Mouse (Mus musculus): ENCODE measurements around the gene Trp53inp2. TPM values are rescaled to one million over a fixed set of nuclear protein-coding genes. Genes with fewer than 3 reads are reported as not detected.

The Trp53inp2 gene
- polyA plus RNA-seq, 2 experiments, result 15.5 to 26.8 TPM

DNA sequence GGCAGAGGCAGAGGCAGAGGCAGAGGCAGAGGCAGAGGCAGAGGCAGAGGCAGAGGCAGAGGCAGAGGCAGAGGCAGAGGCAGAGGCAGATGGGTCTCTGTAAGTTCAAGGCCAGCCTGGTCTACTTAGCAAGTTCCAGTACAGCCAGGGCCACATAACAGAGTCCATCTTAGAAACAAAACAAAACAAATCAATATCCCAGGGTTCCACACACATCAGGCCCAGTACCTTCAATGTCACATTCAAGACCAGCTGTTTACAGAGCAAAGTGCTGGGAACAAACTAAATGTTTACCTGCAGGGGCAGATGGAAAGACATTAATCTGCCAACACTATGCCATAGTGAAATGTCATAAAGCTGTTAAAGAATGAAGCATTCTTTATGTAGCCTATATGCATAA, 6.3 kb upstream of the Trp53inp2 start:
- H3K9ac ChIP-seq (ENCODE audit: low read depth, low read length, severe bottlenecking), result no peak overlapping the region
- no peak for TF ChIP-seq POLR2A (IDR thresholded peaks at IDR 0.05; ENCODE audit: borderline replicate concordance, extremely low read depth, insufficient read depth, insufficient read length)
- no peak for DNase-seq (ENCODE audit: low spot score)
- ATAC-seq (ENCODE audit: low FRiP score, low read depth), result no peak
- H3K36me3 ChIP-seq (ENCODE audit: control insufficient read depth, insufficient read depth, low read length), result no peaks in the 10 kb centered on the region
- H3K4me1 ChIP-seq (ENCODE audit: control insufficient read depth, insufficient read depth, low read length), result no peaks in the 10 kb centered on the region
- H3K27ac ChIP-seq (replicated peaks; ENCODE audit: low read depth, low read length), result no peak overlapping the region
- no peaks in the 10 kb centered on the region for H3K27me3 ChIP-seq (ENCODE audit: control insufficient read depth, insufficient read depth, low read length)
- no peak overlapping the region for H3K4me2 ChIP-seq (replicated peaks; ENCODE audit: low read depth, low read length, severe bottlenecking)
- H3K4me3 ChIP-seq (replicated peaks; ENCODE audit: low read length), result no peak overlapping the region
- H3K9me3 ChIP-seq (ENCODE audit: control insufficient read depth, low read length), result no peaks in the 10 kb centered on the region

DNA sequence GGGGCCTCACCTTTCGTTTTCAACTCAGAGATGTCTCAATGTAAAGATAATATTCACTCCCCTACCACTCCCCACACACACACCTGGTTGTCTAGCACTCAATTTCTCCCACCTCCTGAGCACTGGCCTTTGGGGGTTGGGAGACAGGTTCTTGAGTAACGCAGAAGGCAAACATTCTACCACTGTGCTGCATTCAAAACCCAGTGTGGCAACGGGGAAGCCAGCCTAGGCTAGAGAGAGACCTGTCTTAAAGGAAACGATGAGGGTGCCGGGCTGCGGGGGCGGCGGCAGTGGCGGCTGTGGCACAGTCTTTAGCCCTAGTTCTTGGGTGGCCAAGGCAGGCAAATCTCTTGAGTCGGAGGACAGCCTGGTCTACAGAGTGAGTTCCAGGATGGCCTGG, 4.7 kb upstream of the Trp53inp2 start:
- H3K36me3 ChIP-seq (ENCODE audit: control insufficient read depth, insufficient read depth, low read length), result no peaks in the 10 kb centered on the region

DNA sequence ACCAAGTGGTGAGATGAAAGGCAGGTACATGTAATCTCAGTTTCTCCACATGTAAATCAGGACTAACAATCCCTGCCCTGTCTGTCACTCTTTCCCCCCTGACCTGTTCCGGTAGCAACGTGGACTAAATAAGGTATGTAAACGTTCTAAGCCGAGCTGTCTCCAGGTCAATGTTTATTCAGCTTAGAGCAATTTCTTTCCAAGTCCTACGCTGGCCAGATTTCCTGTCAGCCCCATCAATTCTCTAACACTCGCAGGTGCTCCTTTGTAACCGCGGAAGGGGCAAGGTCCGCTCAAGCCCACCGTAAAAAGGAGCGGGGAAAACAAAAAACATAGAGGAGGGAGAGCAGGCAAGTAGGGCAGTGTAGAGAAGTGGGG, 190 bp downstream of the Trp53inp2 start:
- DNase-seq (ENCODE audit: low spot score) (no peak), ATAC-seq (ENCODE audit: low FRiP score, low read depth) (no peak)
- Histone ChIP-seq H3K4me2 (replicated peaks; ENCODE audit: low read depth, low read length, severe bottlenecking) (peak overlapping the region; percentile 84), H3K4me3 (replicated peaks; ENCODE audit: low read length) (peak overlapping the region; percentile 96), H3K27ac (replicated peaks; ENCODE audit: low read depth, low read length) (peak overlapping the region; percentile 98; the same call in 1 of the 2 replicates), H3K36me3 (ENCODE audit: control insufficient read depth, insufficient read depth, low read length) (no peaks in the 10 kb centered on the region), H3K4me1 (ENCODE audit: control insufficient read depth, insufficient read depth, low read length) (peaks cover 12% of the 10 kb centered on the region), H3K9ac (ENCODE audit: low read depth, low read length, severe bottlenecking) (peak overlapping the region; percentile 93), H3K27me3 (ENCODE audit: control insufficient read depth, insufficient read depth, low read length) (peaks cover 3% of the 10 kb centered on the region; the same call in 1 of the 2 replicates), H3K9me3 (ENCODE audit: control insufficient read depth, low read length) (no peaks in the 10 kb centered on the region)
- 2% methylated on average over 11 of the region's 11 CpGs for WGBS
- TF ChIP-seq POLR2A (IDR thresholded peaks at IDR 0.05; ENCODE audit: borderline replicate concordance, extremely low read depth, insufficient read depth, insufficient read length), result no peak

More for the DNA sequence above, 4.7 kb upstream of the Trp53inp2 start:
- DNase-seq (ENCODE audit: low spot score) (no peak), ATAC-seq (ENCODE audit: low FRiP score, low read depth) (no peak)
- Histone ChIP-seq H3K27me3 (ENCODE audit: control insufficient read depth, insufficient read depth, low read length) (peaks cover 3% of the 10 kb centered on the region; the same call in 1 of the 2 replicates), H3K4me3 (replicated peaks; ENCODE audit: low read length) (no peak overlapping the region), H3K27ac (replicated peaks; ENCODE audit: low read depth, low read length) (no peak overlapping the region), H3K4me2 (replicated peaks; ENCODE audit: low read depth, low read length, severe bottlenecking) (no peak overlapping the region), H3K9me3 (ENCODE audit: control insufficient read depth, low read length) (no peaks in the 10 kb centered on the region), H3K4me1 (ENCODE audit: control insufficient read depth, insufficient read depth, low read length) (0 out of 2 replicates have a peak, but pooled peaks cover 3% of the 10 kb centered on the region), H3K9ac (ENCODE audit: low read depth, low read length, severe bottlenecking) (no peak overlapping the region)
- 82% methylated on average over 10 of the region's 10 CpGs for WGBS
- no peak for TF ChIP-seq POLR2A (IDR thresholded peaks at IDR 0.05; ENCODE audit: borderline replicate concordance, extremely low read depth, insufficient read depth, insufficient read length)

DNA sequence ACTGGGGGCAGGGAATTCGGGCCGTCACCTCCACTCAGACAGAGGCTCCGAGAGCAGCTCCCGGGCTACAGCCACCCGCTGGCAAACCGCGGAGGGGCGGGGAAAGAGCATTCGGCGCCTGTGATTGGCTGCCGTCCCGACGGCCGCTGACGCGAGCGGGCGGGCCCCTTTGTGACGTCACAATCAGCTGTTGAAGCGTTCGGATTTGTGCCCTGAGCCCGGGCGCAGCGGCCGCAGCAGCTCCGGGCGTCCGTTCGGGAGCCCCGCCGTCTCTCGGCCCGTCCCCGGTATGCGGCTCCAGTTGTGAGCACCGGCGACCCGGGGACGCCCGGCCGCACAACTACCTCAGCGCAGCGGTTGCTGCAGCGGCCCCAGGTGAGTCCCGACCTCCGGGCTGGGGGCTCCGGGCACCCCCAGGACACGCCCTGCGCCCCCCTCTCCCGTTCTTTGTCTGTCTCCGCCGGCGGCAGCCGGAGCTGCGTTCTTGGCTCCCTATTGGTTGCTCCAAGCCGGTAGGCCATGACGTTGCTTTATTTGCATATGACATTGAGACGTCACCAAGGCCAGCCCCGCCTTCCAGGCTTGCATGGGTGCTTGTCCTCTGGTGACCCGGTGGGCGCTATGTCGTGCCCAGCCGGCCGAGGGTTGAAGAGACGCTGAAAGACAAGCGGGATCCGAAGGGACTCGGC, 928 bp downstream of the Trp53inp2 start:
- TF ChIP-seq POLR2A (IDR thresholded peaks at IDR 0.05; ENCODE audit: borderline replicate concordance, extremely low read depth, insufficient read depth, insufficient read length), result peak; percentile 68; the same call in 1 of the 2 replicates
- H3K36me3 ChIP-seq (ENCODE audit: control insufficient read depth, insufficient read depth, low read length), result no peaks in the 10 kb centered on the region
- peak overlapping the region; percentile 84 for H3K4me2 ChIP-seq (replicated peaks; ENCODE audit: low read depth, low read length, severe bottlenecking)
- peak; percentile 95 for ATAC-seq (ENCODE audit: low FRiP score, low read depth)
- DNase-seq (ENCODE audit: low spot score), result peak; percentile 91
- peaks cover 3% of the 10 kb centered on the region; the same call in 1 of the 2 replicates for H3K27me3 ChIP-seq (ENCODE audit: control insufficient read depth, insufficient read depth, low read length)
- 0% methylated on average over 46 of the region's 68 CpGs for WGBS
- peak overlapping the region; percentile 93 for H3K9ac ChIP-seq (ENCODE audit: low read depth, low read length, severe bottlenecking)
- peak overlapping the region; percentile 98 for H3K27ac ChIP-seq (replicated peaks; ENCODE audit: low read depth, low read length)
- peaks cover 16% of the 10 kb centered on the region for H3K4me1 ChIP-seq (ENCODE audit: control insufficient read depth, insufficient read depth, low read length)
- H3K4me3 ChIP-seq (replicated peaks; ENCODE audit: low read length), result peak overlapping the region; percentile 96
- H3K9me3 ChIP-seq (ENCODE audit: control insufficient read depth, low read length), result no peaks in the 10 kb centered on the region

DNA sequence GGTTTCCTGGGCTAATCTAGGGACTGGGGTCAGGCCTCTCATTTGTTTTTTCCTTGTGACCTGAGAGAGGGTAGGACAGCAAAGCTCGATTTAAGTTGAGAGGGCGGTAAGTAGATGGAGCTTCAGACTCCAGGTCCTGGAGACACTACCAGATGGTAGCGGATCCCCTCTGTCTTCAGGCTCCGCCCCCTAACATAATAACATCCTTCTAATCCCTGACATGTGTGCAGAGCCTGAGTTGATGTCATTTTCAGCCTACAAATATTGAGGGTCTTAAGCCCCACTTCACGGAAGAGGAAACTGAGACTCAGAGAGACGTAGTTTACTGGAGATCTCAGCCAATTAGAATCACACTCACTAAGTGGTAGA, 1.5 kb downstream of the Trp53inp2 start:
- 22% methylated on average over 6 of the region's 6 CpGs for WGBS
- ATAC-seq (ENCODE audit: low FRiP score, low read depth), result no peak

More for the DNA sequence above, 1.5 kb downstream of the Trp53inp2 start:
- H3K4me2 ChIP-seq (replicated peaks; ENCODE audit: low read depth, low read length, severe bottlenecking), result peak overlapping the region; percentile 84
- H3K27me3 ChIP-seq (ENCODE audit: control insufficient read depth, insufficient read depth, low read length), result peaks cover 3% of the 10 kb centered on the region; the same call in 1 of the 2 replicates
- peak overlapping the region; percentile 93 for H3K9ac ChIP-seq (ENCODE audit: low read depth, low read length, severe bottlenecking)
- H3K9me3 ChIP-seq (ENCODE audit: control insufficient read depth, low read length), result no peaks in the 10 kb centered on the region
- H3K36me3 ChIP-seq (ENCODE audit: control insufficient read depth, insufficient read depth, low read length), result 0 out of 2 replicates have a peak, but pooled peaks cover 2% of the 10 kb centered on the region
- no peak for DNase-seq (ENCODE audit: low spot score)
- TF ChIP-seq POLR2A (IDR thresholded peaks at IDR 0.05; ENCODE audit: borderline replicate concordance, extremely low read depth, insufficient read depth, insufficient read length), result no peak
- peak overlapping the region; percentile 98 for H3K27ac ChIP-seq (replicated peaks; ENCODE audit: low read depth, low read length)
- peaks cover 16% of the 10 kb centered on the region for H3K4me1 ChIP-seq (ENCODE audit: control insufficient read depth, insufficient read depth, low read length)
- peak overlapping the region; percentile 96 for H3K4me3 ChIP-seq (replicated peaks; ENCODE audit: low read length)

Measured in limb, embryonic 14.5 days (tissue).